Mouse (Mus musculus) lung, postnatal 0 days (tissue): ENCODE results near the gene Ctrc.

Source experiments
- CTCF ChIP-seq: IDR thresholded peaks from 2 replicates; pipeline ENCODE4 v1.5.1; 2016; ENCODE audit warnings: antibody characterized with exemption, mild to moderate bottlenecking
- EP300 ChIP-seq: IDR thresholded peaks from 2 replicates; pipeline ENCODE4 v1.6.1; 2016; ENCODE audit warnings: antibody characterized with exemption, mild to moderate bottlenecking, control low read depth

DNA sequence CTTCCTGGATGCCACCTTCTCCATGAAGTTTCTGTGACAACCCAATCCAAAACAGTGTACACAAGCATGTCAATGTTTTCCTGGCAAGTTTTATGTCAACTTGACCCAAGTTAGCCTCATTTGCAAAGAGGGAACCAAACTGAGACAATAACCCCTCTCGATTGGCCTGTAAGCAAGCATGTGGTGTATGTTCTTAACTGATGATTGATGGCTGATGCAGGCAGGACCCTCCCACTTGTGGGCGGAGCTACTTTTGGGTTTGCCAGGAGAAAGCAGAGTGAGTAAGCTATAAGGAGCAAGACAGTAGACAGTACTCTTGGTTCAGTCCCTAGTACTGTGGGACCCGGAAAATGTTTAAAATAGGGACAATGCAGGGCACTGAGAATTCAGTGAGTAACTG is 23.2 kb downstream of the Ctrc start:
- no peak for TF ChIP-seq CTCF
- TF ChIP-seq EP300 = no peak
